Mouse (Mus musculus) MN1 (cell line): ENCODE results near the gene Tmem168.

Experiments used
- DNase-seq: peaks from one replicate; pipeline ENCODE4 v3.0.0-alpha.2; 2016; ENCODE audit warnings: low spot score

Tmem168 gene

GRCm38 (mm10) chr6:13584788-13585187, 23.1 kb downstream of the Tmem168 start:
- no peak for DNase-seq

- DNase-seq = no peak
Observed at GRCm38 (mm10) chr6:13582075-13582474, 25.8 kb downstream of the Tmem168 start.

- DNase-seq = no peak
Observed at GRCm38 (mm10) chr6:13565734-13566133, 42.2 kb downstream of the Tmem168 start.

- DNase-seq = no peak
Observed at GRCm38 (mm10) chr6:13555266-13555665, 52.6 kb downstream of the Tmem168 start.

DNA sequence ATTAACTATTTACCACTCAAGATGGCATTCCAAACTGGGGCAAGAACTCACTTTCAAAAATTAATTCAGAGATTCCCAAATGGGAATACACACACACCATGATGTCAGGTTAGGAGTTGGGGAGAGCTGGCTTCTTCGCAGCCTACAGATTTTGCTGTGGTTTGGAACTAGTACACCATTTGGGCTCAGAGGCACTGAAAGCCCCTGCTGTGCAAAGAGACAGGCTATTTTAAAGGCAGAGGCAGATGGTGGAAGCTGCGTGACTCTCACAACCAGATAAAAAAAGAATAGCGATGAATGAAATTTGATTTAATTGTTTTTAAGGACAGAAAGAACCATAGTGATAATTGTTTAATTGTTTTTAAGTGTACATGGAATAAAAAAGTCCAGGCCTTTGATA, 66.1 kb downstream of the Tmem168 start:
- no peak for DNase-seq

DNA sequence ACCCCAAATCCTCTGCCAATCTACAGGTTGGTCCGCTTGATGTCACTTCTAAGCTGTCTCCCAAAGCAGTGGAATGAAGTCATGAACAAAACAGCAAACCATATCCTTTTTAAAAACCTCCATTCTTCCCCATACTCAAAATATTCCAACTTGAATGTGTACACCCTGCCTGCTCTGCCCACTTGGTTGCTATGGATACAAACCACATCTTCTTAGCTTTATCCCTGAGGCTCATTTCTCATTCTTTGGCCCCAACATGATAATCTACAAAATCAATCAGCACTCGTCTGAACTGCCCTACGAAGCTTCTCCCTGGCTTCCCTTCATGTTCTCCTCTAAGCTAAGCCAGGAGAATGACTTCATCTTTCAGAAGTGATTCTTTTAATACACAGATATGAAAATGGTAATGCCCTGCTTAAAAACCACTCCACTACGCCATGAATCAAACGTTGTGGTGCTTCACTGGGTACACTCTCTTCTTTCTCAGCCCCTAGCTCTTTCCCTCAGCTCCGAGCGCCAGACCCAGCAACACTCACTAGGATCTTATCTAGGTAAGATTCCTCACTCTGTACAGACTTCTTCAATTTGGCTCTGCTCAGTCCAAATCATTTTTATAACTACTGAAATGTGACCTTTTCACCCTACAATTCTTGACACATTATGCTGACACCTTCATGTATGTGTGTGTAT, 70.5 kb downstream of the Tmem168 start:
- no peak for DNase-seq
